In genomic region chr1:59317397-59317796, GRCm38 (mm10) we compare ENCODE assay signal across 17 mouse cellular contexts.
DNase-seq lines count a peak whose midpoint lies in the region; ATAC-seq and TF ChIP-seq lines count a peak whose summit lies in the region.
"Had no signal": no experiment of that assay in that cellular context is flagged by ENCODE, and none has a peak within 500 bp of the region (broad histone marks: within the 10 kb centered on the region; RNA-seq: fewer than 3 reads in every experiment).

No protein-coding gene starts in this region.

- 45% methylated on average over 1 of the region's 1 CpGs for WGBS in kidney, adult 2 months
- 82% methylated on average over 1 of the region's 1 CpGs for WGBS in kidney, embryonic 14.5 days
- 75% methylated on average over 1 of the region's 1 CpGs for WGBS in liver, adult 2 months
- WGBS in liver, embryonic 11.5 days, result 71% methylated on average over 1 of the region's 1 CpGs
- 42% methylated on average over 1 of the region's 1 CpGs for WGBS in large intestine, adult 2 months

- H3K36me3 ChIP-seq in kidney, adult 2 months (ENCODE audit: control insufficient read depth, insufficient read depth, low read length), result no peaks in the 10 kb centered on the region
- H3K36me3 ChIP-seq in kidney, embryonic 14.5 days (ENCODE audit: control insufficient read depth, insufficient read depth, low read length), result no peaks in the 10 kb centered on the region
- no peaks in the 10 kb centered on the region for H3K36me3 ChIP-seq in liver, adult 2 months (ENCODE audit: control insufficient read depth, insufficient read depth, low read length)
- H3K36me3 ChIP-seq in liver, embryonic 11.5 days (ENCODE audit: control insufficient read depth, insufficient read depth, low read length), result no peaks in the 10 kb centered on the region
- H3K36me3 ChIP-seq: embryonic facial prominence, embryonic 10.5 days; heart, embryonic 12.5 days; hindbrain, embryonic 12.5 days had no signal

- H3K4me3 ChIP-seq in kidney, adult 2 months (ENCODE audit: insufficient read depth, low read depth, low read length), result no peak overlapping the region
- no peak overlapping the region for H3K4me3 ChIP-seq in kidney, embryonic 14.5 days (ENCODE audit: low read length)
- no peak overlapping the region for H3K4me3 ChIP-seq in liver, adult 2 months (ENCODE audit: insufficient read depth, low read depth, low read length)
- H3K4me3 ChIP-seq in liver, embryonic 11.5 days (ENCODE audit: low read depth, low read length), result no peak overlapping the region
- H3K4me3 ChIP-seq: embryonic facial prominence, embryonic 10.5 days; forebrain, embryonic 13.5 days; gastrocnemius, adult 2 months; heart, embryonic 12.5 days; hindbrain, embryonic 12.5 days had no signal

- DNase-seq in kidney, adult 2 months, result peak; percentile 61
- DNase-seq in liver, adult 2 months (ENCODE audit: extremely low read depth, low read depth, low spot score), result peak; percentile 29
- DNase-seq in liver, embryonic 11.5 days (ENCODE audit: low spot score), result no peak
- peak; percentile 70 for DNase-seq in large intestine, adult 2 months (ENCODE audit: low read depth, low spot score)
- DNase-seq in frontal cortex, postnatal 25 days (ENCODE audit: low spot score in 2 of 2), result no peak
- DNase-seq: gastrocnemius, adult 2 months; gastrocnemius, postnatal 25 days; heart, postnatal 36 days had no signal

- H3K27me3 ChIP-seq in kidney, adult 2 months (replicated peaks; ENCODE audit: control insufficient read depth, insufficient read depth, low read length), result no peaks in the 10 kb centered on the region
- no peaks in the 10 kb centered on the region for H3K27me3 ChIP-seq in kidney, embryonic 14.5 days (ENCODE audit: control insufficient read depth, insufficient read depth, low read length)
- H3K27me3 ChIP-seq in liver, adult 2 months (ENCODE audit: control insufficient read depth, insufficient read depth, low read length), result no peaks in the 10 kb centered on the region
- no peaks in the 10 kb centered on the region for H3K27me3 ChIP-seq in liver, embryonic 11.5 days (replicated peaks; ENCODE audit: control insufficient read depth, insufficient read depth, low read length)
- H3K27me3 ChIP-seq: CH12.LX, Patski had no signal

- H3K9ac ChIP-seq in kidney, embryonic 14.5 days (ENCODE audit: low read depth, low read length), result no peak overlapping the region
- no peak overlapping the region for H3K9ac ChIP-seq in liver, adult 2 months (ENCODE audit: low read depth, low read length)
- no peak overlapping the region for H3K9ac ChIP-seq in liver, embryonic 11.5 days (ENCODE audit: low read depth, low read length)
- H3K9ac ChIP-seq: forebrain, embryonic 13.5 days; forebrain, postnatal 0 days; heart, embryonic 12.5 days; hindbrain, embryonic 12.5 days had no signal

- H3K4me2 ChIP-seq in kidney, embryonic 14.5 days (replicated peaks; ENCODE audit: low read depth, low read length), result no peak overlapping the region
- H3K4me2 ChIP-seq in liver, embryonic 11.5 days, result no peak overlapping the region
- H3K4me2 ChIP-seq: heart, embryonic 12.5 days had no signal

- no peak for TF ChIP-seq POLR2A in kidney, adult 2 months (IDR thresholded peaks at IDR 0.05; ENCODE audit: low read depth, low read length)
- no peak for TF ChIP-seq POLR2A in liver, adult 2 months (IDR thresholded peaks at IDR 0.05; ENCODE audit: extremely low read depth, insufficient read depth, low read length)

- no peaks in the 10 kb centered on the region for H3K79me2 ChIP-seq in liver, adult 2 months (ENCODE audit: control insufficient read depth, insufficient read depth, low read length)

- no peak for TF ChIP-seq CTCF in kidney, adult 2 months (conservative IDR thresholded peaks at IDR 0.05; ENCODE audit: insufficient read depth, insufficient read length, low read depth, low read length)
- no peak for TF ChIP-seq CTCF in liver, adult 2 months (IDR thresholded peaks at IDR 0.05; ENCODE audit: low read depth, low read length)

- ATAC-seq in kidney, embryonic 14.5 days (ENCODE audit: low FRiP score, low TSS enrichment), result no peak
- no peak for ATAC-seq in liver, embryonic 11.5 days (replicated peaks; ENCODE audit: low FRiP score)
- ATAC-seq: activated CD4-positive, CD25-positive, alpha-beta regulatory T cell, adult 4 months had no signal

- peaks cover 5% of the 10 kb centered on the region; the same call in 1 of the 2 replicates for H3K4me1 ChIP-seq in kidney, adult 2 months (ENCODE audit: control insufficient read depth, insufficient read depth, low read length)
- H3K4me1 ChIP-seq in kidney, embryonic 14.5 days (ENCODE audit: control insufficient read depth, insufficient read depth, low read length), result peaks cover 41% of the 10 kb centered on the region
- H3K4me1 ChIP-seq in liver, adult 2 months (ENCODE audit: control insufficient read depth, insufficient read depth, low read length), result peaks cover 8% of the 10 kb centered on the region
- H3K4me1 ChIP-seq in liver, embryonic 11.5 days (replicated peaks; ENCODE audit: control insufficient read depth, insufficient read depth, low read length), result peaks cover 17% of the 10 kb centered on the region

- H3K9me3 ChIP-seq in kidney, embryonic 14.5 days (ENCODE audit: control insufficient read depth, low read length), result no peaks in the 10 kb centered on the region
- no peaks in the 10 kb centered on the region for H3K9me3 ChIP-seq in liver, embryonic 11.5 days (ENCODE audit: control insufficient read depth, low read length)
- H3K9me3 ChIP-seq: embryonic facial prominence, embryonic 10.5 days; forebrain, embryonic 13.5 days; heart, embryonic 12.5 days; hindbrain, embryonic 12.5 days had no signal

- H3K27ac ChIP-seq in kidney, adult 2 months (ENCODE audit: insufficient read depth, low read depth, low read length), result no peak overlapping the region
- no peak overlapping the region for H3K27ac ChIP-seq in kidney, embryonic 14.5 days (ENCODE audit: low read depth, low read length)
- H3K27ac ChIP-seq in liver, adult 2 months (replicated peaks; ENCODE audit: insufficient read depth, low read depth, low read length), result no peak overlapping the region
- H3K27ac ChIP-seq in liver, embryonic 11.5 days (ENCODE audit: low read depth, low read length), result no peak overlapping the region
- H3K27ac ChIP-seq: forebrain, embryonic 13.5 days; gastrocnemius, adult 2 months; hindbrain, embryonic 12.5 days had no signal

Comparison
In these comparisons a context has a peak if more than half of its experiments do, and no peak if none do; other contexts are left out.
1. DNase-seq: peak in kidney, adult 2 months (single experiment), liver, adult 2 months (single experiment) and large intestine, adult 2 months (single experiment); none in liver, embryonic 11.5 days (single experiment) and frontal cortex, postnatal 25 days (0 of 2).